Mouse (Mus musculus) forebrain, postnatal 0 days (tissue): ENCODE data around the gene Cib4. TPM values are rescaled to one million over a fixed set of nuclear protein-coding genes. Genes with fewer than 3 reads are reported as not detected.

Experiments used
- ATAC-seq: fragments of 200-750 bp; cut with Nextera tagmentation; 2 replicates; pipeline ENCODE4 v1.8.0; 2017; ENCODE audit warnings: mild to moderate bottlenecking, moderate library complexity
- DNase-seq: peaks from one replicate; pipeline ENCODE4 v3.0.0-alpha.2; 2015
- H3K27ac ChIP-seq: fragments of 300-500 bp; sonication (generic); 2 replicates; pipeline ENCODE4 v1.5.1; 2014; ENCODE audit warnings: low read depth, mild to moderate bottlenecking, antibody characterized with exemption, low read length, moderate library complexity, mixed read lengths
- H3K27me3 ChIP-seq: fragments of 300-500 bp; sonication (generic); 2 replicates; pipeline ENCODE4 v1.6.1; 2014; ENCODE audit warnings: mild to moderate bottlenecking, low read length, mixed read lengths; ENCODE audit not compliant: insufficient read depth
- H3K36me3 ChIP-seq: fragments of 300-500 bp; sonication (generic); 2 replicates; pipeline ENCODE4 v1.6.1; 2014; ENCODE audit warnings: mild to moderate bottlenecking, moderate library complexity; ENCODE audit not compliant: insufficient read depth
- H3K4me1 ChIP-seq: fragments of 300-500 bp; sonication (generic); 2 replicates; pipeline ENCODE4 v1.6.1; 2014; ENCODE audit warnings: antibody characterized with exemption; ENCODE audit not compliant: insufficient read depth
- H3K4me2 ChIP-seq: fragments of 300-500 bp; sonication (generic); 2 replicates; pipeline ENCODE4 v1.6.1; 2014; ENCODE audit warnings: low read depth, mild to moderate bottlenecking, moderate library complexity
- H3K4me3 ChIP-seq: fragments of 300-500 bp; sonication (generic); 2 replicates; pipeline ENCODE4 v1.5.1; 2014; ENCODE audit warnings: low read depth, low read length, mixed read lengths
- H3K9ac ChIP-seq: fragments of 300-500 bp; sonication (generic); 2 replicates; pipeline ENCODE4 v1.6.1; 2014; ENCODE audit warnings: mild to moderate bottlenecking
- H3K9me3 ChIP-seq: fragments of 300-500 bp; sonication (generic); 2 replicates; pipeline ENCODE4 v1.6.1; 2016; ENCODE audit warnings: low read length
- CTCF ChIP-seq: sonication (generic); IDR thresholded peaks from 2 replicates; pipeline ENCODE4 v1.5.1; 2016; ENCODE audit warnings: antibody characterized with exemption, control low read depth, low read depth
- WGBS: fragments of 180-500 bp; shearing (Covaris S2); extraction: QIAGEN DNeasy Blood & Tissue Kit; methylation state at CpG from one replicate; pipeline ENCODE4 v1.1.7; 2014; 5-methylcytosine and 5-hydroxymethylcytosine counted together
- polyA plus RNA-seq: library from polyadenylated mRNA; unstranded; fragments of >200 nt; fragmentation: Nextera tagmentation; extraction: Ambion mirVana; gene quantifications from 2 replicates; pipeline ENCODE4 v1.2.1, GENCODE M21; 2015
- total RNA-seq: library from RNA; depleted of rRNA; stranded (reverse); fragments of >200 nt; gene quantifications from 2 replicates; pipeline ENCODE4 v1.2.3, GENCODE M21; 2014

The Cib4 gene
- total and polyA plus RNA-seq, 2 experiments from 2014 or later: not detected

DNA sequence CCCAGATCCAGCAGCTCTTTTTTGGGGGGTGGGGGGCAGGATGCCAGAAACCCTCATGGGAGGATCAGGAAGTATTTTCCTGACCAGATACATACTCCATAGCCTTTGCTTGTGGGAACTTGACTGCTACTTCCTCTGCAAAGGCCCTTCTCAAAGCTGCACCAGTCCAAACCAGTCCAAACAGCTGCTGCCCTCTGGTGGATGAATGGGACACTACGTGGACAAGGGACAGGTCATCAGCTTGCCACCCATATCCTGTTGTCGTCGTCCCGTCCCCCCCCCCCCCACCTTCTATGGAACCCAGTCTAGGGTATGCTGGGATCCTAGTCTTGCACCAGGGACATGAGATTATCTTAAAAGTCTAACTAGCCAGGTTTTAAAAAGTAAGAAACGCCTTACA, 63.3 kb downstream of the Cib4 start:
- 25% methylated on average over 4 of the region's 5 CpGs for WGBS
- Histone ChIP-seq H3K9ac (no peak overlapping the region), H3K27ac (no peak overlapping the region), H3K9me3 (no peaks in the 10 kb centered on the region), H3K27me3 (no peaks in the 10 kb centered on the region), H3K36me3 (no peaks in the 10 kb centered on the region), H3K4me2 (no peak overlapping the region), H3K4me1 (no peaks in the 10 kb centered on the region), H3K4me3 (no peak overlapping the region)
- peak; percentile 81 for TF ChIP-seq CTCF
- peak; percentile 75 for DNase-seq
- peak; percentile 60; the same call in 1 of the 2 replicates for ATAC-seq

DNA sequence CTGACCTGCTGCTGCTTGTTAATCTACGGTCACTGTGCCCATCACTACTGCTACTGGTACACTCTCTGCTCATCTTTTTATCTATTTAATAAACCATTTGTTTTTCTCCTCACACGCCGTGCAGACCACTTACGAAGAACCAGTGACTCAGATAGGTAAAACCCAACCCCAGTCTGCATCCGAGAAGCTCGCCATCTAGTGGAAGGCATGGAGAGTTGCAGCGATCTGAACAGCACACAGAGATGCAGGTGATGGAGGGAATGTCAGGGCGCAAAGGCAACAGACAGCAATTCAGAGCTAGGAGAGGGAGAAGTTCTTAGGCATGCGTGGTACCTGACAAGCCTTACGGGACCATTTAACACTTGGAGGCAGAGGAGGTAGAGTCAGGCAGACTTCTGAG, 69.1 kb downstream of the Cib4 start:
- H3K36me3 ChIP-seq: no peaks in the 10 kb centered on the region
- peak; percentile 58 for ATAC-seq
- DNase-seq: peak; percentile 66
- H3K27me3 ChIP-seq: no peaks in the 10 kb centered on the region
- no peaks in the 10 kb centered on the region for H3K4me1 ChIP-seq
- H3K9me3 ChIP-seq: no peaks in the 10 kb centered on the region
- TF ChIP-seq CTCF: peak; percentile 87
- WGBS: 40% methylated on average over 10 of the region's 10 CpGs
- H3K4me3 ChIP-seq: no peak overlapping the region
- no peak overlapping the region for H3K4me2 ChIP-seq
- no peak overlapping the region for H3K9ac ChIP-seq
- no peak overlapping the region for H3K27ac ChIP-seq

DNA sequence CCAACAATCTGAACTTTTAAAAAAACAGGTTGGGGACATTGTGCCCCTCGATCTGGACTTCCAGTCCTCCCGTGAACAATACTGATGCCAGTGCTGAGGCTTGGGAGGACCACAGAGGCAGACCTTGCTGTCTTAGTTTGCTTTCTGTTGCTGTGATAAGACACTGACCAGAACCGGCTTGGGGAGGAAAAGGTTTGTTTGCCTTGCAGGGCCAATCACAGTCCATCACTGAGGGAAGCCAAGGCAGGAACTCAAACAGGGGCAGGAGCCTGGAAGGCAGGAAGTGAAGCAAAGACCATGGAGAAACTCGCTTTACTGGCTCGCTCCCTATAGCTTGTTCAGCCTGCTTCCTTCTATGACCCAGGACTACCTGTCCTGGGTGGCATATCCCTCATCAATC, 73.5 kb downstream of the Cib4 start:
- no peak overlapping the region for H3K27ac ChIP-seq
- no peak overlapping the region for H3K9ac ChIP-seq
- ATAC-seq: no peak
- no peaks in the 10 kb centered on the region; the same call in 1 of the 2 replicates for H3K4me1 ChIP-seq
- no peak for DNase-seq
- H3K9me3 ChIP-seq: no peaks in the 10 kb centered on the region
- no peak overlapping the region for H3K4me2 ChIP-seq
- H3K4me3 ChIP-seq: no peak overlapping the region
- WGBS: 84% methylated on average over 5 of the region's 5 CpGs
- H3K27me3 ChIP-seq: no peaks in the 10 kb centered on the region
- no peaks in the 10 kb centered on the region for H3K36me3 ChIP-seq
- no peak for TF ChIP-seq CTCF

DNA sequence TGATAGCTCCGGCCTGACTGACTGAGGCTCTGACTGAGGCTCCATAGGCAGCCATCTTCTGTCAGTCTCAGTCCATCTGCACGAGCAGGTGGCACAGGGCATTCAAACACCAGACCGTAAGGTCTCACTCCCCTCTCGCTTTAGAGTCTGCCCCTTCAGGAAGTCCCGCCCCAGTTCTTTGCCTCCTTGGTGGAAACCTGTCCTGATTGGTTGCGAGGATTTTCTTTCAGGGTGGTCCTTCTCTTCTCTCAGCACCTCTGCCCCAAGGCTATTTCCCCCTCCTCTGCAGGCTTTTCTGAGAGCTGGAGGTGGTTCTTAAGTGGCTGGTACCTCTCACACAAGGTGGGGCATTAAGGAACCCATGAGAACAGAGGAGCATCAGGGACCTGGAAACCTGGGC, 75.2 kb downstream of the Cib4 start:
- no peak for TF ChIP-seq CTCF
- Histone ChIP-seq H3K9me3 (no peaks in the 10 kb centered on the region), H3K4me3 (no peak overlapping the region), H3K4me1 (peaks cover 4% of the 10 kb centered on the region; the same call in 1 of the 2 replicates), H3K4me2 (no peak overlapping the region), H3K27ac (no peak overlapping the region), H3K9ac (no peak overlapping the region), H3K36me3 (no peaks in the 10 kb centered on the region), H3K27me3 (no peaks in the 10 kb centered on the region)
- 62% methylated on average over 6 of the region's 6 CpGs for WGBS
- ATAC-seq: no peak
- DNase-seq: no peak

DNA sequence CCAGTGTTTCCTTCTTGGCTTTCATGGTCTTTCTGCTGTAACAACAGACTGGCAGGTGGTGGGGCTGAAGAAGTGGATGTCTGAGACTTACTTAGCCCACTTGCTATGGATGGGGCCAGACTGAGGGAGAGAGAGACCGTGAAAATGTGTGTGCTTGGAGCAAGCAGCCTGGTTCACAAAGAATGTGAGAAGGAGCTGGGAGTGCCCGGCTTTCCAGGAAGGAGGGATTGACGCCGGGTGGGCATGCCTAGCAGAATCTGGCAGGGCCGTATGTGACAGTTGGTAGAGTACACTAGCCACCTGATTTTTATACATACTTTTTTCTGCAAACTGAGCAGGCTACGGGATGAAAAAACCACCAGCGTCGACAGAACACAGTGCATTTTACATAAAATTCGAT, 79.3 kb downstream of the Cib4 start:
- Histone ChIP-seq H3K4me3 (peak overlapping the region; percentile 27), H3K27me3 (no peaks in the 10 kb centered on the region), H3K9ac (peak overlapping the region; percentile 37), H3K27ac (peak overlapping the region; percentile 64), H3K9me3 (no peaks in the 10 kb centered on the region), H3K4me1 (peaks cover 14% of the 10 kb centered on the region), H3K36me3 (no peaks in the 10 kb centered on the region), H3K4me2 (peak overlapping the region; percentile 54)
- peak; percentile 78 for ATAC-seq
- DNase-seq: peak; percentile 84
- TF ChIP-seq CTCF: no peak
- 16% methylated on average over 9 of the region's 9 CpGs for WGBS

DNA sequence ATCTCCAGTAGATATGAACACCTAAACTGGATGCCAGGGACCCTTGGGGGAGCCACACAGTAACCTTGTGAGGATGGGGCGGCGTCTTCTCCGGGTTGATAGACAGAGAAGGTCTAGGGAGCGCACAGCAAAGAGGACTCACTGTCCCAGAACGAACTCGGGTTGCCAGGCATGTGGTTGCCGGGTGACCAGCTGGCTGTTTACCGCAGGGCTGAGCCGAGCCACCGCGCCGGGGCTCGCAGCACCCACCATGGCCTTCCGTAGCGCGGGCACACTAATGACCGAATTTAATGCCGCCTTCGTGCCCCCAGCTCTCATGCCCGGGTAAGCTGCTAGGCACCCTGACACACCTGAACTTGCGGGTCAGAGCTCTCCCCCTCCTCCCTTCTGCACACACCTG, 79.8 kb downstream of the Cib4 start, which contains the start of gene 1700001C02Rik:
1700001C02Rik (plus strand) TSS at position 187 of the 400 bp plus-strand sequence.
- Histone ChIP-seq H3K4me1 (peaks cover 18% of the 10 kb centered on the region), H3K4me3 (peak within 1 kb of the TSS; percentile 27), H3K27ac (peak within 1 kb of the TSS; percentile 64), H3K27me3 (no peaks in the 10 kb centered on the region), H3K9me3 (no peaks in the 10 kb centered on the region), H3K36me3 (no peaks in the 10 kb centered on the region), H3K9ac (peak within 1 kb of the TSS; percentile 37), H3K4me2 (peak within 1 kb of the TSS; percentile 54)
- WGBS: 11% methylated on average over 21 of the region's 21 CpGs
- no peak for TF ChIP-seq CTCF
- DNase-seq (peak; percentile 47), ATAC-seq (peak; percentile 55)

DNA sequence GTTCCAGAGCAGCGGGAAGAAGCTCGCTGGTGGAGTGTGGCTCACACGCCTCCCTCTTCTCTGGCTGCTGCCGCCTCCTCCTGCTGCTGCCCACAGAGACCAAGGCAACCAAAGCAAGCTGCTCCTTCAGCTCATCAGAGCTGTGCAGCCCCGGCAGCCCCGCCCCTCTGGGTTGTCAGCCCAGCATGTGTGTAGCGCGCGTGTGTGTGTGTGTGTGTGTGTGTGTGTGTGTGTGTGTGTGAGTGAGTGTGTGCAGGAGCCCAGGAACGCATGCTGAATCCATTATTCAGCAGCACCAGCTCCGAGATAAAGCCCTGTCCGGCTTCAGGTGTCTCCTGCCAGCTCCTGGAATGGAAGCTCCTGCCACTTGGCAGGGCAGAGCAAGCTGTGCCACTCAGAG, 83.8 kb downstream of the Cib4 start, which contains the start of gene Otof:
Otof (minus strand) TSS at position 112 of the 400 bp plus-strand sequence.
- WGBS: 7% methylated on average over 12 of the region's 12 CpGs
- Histone ChIP-seq H3K4me1 (peaks cover 18% of the 10 kb centered on the region), H3K36me3 (no peaks in the 10 kb centered on the region), H3K4me3 (peak within 1 kb of the TSS; percentile 14), H3K9ac (peak within 1 kb of the TSS; percentile 25; the same call in 1 of the 2 replicates), H3K27me3 (no peaks in the 10 kb centered on the region), H3K4me2 (peak within 1 kb of the TSS; percentile 43), H3K9me3 (no peaks in the 10 kb centered on the region), H3K27ac (no peak within 1 kb of the TSS)
- no peak for TF ChIP-seq CTCF
- ATAC-seq: peak; percentile 90
- DNase-seq: peak; percentile 82

DNA sequence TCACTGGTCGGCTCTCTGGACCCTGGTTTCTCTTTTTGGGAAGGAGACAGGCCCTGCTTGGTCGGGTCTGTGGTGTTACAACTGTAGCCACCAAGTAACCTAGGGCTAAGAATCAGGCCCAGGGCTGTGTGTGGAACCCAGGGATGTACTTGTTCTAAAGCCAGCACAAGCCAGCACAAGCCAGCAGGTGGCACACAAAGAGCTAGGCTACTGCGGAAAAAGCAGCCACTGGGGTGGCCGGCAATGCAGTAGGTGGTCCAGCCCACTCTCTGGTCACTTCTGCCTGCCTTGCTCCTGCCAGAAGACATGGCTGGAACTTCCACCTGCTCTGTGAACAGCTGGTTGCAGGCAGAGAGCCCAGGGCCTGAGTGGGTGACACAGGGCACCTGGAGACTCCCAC, 85.5 kb downstream of the Cib4 start:
- no peaks in the 10 kb centered on the region for H3K27me3 ChIP-seq
- WGBS: 31% methylated on average over 4 of the region's 4 CpGs
- H3K9ac ChIP-seq: no peak overlapping the region
- H3K36me3 ChIP-seq: no peaks in the 10 kb centered on the region
- TF ChIP-seq CTCF: peak; percentile 60
- DNase-seq: peak; percentile 36
- no peak overlapping the region for H3K4me2 ChIP-seq
- no peak overlapping the region for H3K27ac ChIP-seq
- no peak for ATAC-seq
- H3K4me3 ChIP-seq: no peak overlapping the region
- H3K9me3 ChIP-seq: no peaks in the 10 kb centered on the region
- H3K4me1 ChIP-seq: peaks cover 13% of the 10 kb centered on the region
